Mouse (Mus musculus): Measurements from ENCODE around the gene Gm44596. TPM values are rescaled to one million over a fixed set of nuclear protein-coding genes. Genes with fewer than 3 reads are reported as not detected.
A peak's percentile ranks its signal among the peaks of the same experiment; 100 is the strongest.
"Not testable (repeated sequence)": the region's sequence is repeated elsewhere in the genome, so short reads cannot be mapped to it uniquely, and the experiment has no call there.

The Gm44596 gene
- total and polyA plus RNA-seq, 2 experiments from 2014 or later: not detected

DNA sequence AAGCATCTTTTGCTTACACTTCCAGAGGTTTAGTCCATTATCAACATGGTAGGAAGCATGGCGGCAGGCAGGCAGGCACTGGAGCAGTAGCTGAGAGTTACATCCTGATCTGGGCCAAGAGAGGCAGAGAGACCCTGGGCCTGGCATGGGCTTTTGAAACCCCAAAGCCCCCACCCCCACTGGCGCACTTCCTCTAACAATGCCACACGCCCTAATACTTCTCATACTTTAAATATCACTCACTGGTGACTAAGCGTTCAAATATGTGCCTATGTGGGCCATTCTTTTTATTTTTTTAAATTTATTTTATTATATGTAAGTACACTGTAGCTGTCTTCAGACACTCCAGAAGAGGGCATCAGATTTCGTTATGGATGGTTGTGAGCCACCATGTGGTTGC lies 8.8 kb upstream of the Gm44596 start:
- peaks cover 4% of the 10 kb centered on the region; the same call in 1 of the 2 replicates for H3K4me1 ChIP-seq (ENCODE audit: insufficient read depth, low read length)
- H3K27ac ChIP-seq (ENCODE audit: low read depth, low read length): no peak overlapping the region
- 0 out of 2 replicates have a peak, but pooled peaks cover 4% of the 10 kb centered on the region for H3K36me3 ChIP-seq (ENCODE audit: insufficient read depth, low read length)
- no peak for TF ChIP-seq CTCF (IDR thresholded peaks at IDR 0.05)
- H3K27me3 ChIP-seq (ENCODE audit: insufficient read depth, low read length): no peaks in the 10 kb centered on the region
- WGBS: 94% methylated on average over 5 of the region's 5 CpGs
- no peak overlapping the region for H3K9ac ChIP-seq (replicated peaks; ENCODE audit: low read length, poor library complexity, severe bottlenecking)
- H3K4me3 ChIP-seq (ENCODE audit: low read depth, low read length): no peak overlapping the region
- no peak overlapping the region for H3K4me2 ChIP-seq (ENCODE audit: low read depth, low read length, poor library complexity, severe bottlenecking)
- ATAC-seq (ENCODE audit: low FRiP score) (no peak), DNase-seq (ENCODE audit: low spot score) (no peak)
- H3K9me3 ChIP-seq (ENCODE audit: low read length): no peaks in the 10 kb centered on the region

DNA sequence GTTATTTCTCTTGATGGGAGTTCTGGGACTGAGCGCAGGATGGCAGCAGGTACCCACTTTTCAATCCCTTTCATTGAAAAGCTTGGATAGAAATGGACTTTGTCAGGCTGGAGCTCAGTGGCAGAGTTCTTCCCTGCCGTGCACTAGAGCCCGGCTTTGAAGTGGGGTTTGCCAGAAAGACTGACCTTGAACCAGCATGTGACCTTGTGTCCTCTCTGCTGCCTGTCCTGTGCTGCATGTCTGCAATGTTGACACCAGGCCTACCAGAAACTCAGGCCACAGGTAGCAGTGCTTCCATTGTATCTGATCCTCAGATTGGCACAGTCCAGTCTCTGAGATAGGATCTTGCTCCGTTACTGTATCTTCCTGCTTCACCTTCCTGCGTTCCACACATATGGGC lies 5.3 kb upstream of the Gm44596 start:
- Histone ChIP-seq H3K9ac (replicated peaks; ENCODE audit: low read length, poor library complexity, severe bottlenecking) (no peak overlapping the region), H3K9me3 (ENCODE audit: low read length) (no peaks in the 10 kb centered on the region), H3K4me1 (ENCODE audit: insufficient read depth, low read length) (no peaks in the 10 kb centered on the region; the same call in 1 of the 2 replicates), H3K36me3 (ENCODE audit: insufficient read depth, low read length) (0 out of 2 replicates have a peak, but pooled peaks cover 4% of the 10 kb centered on the region), H3K27ac (ENCODE audit: low read depth, low read length) (no peak overlapping the region), H3K4me3 (ENCODE audit: low read depth, low read length) (no peak overlapping the region), H3K4me2 (ENCODE audit: low read depth, low read length, poor library complexity, severe bottlenecking) (no peak overlapping the region), H3K27me3 (ENCODE audit: insufficient read depth, low read length) (no peaks in the 10 kb centered on the region)
- ATAC-seq (ENCODE audit: low FRiP score) (no peak), DNase-seq (ENCODE audit: low spot score) (no peak)
- TF ChIP-seq CTCF (IDR thresholded peaks at IDR 0.05): no peak
- 94% methylated on average over 5 of the region's 5 CpGs for WGBS

DNA sequence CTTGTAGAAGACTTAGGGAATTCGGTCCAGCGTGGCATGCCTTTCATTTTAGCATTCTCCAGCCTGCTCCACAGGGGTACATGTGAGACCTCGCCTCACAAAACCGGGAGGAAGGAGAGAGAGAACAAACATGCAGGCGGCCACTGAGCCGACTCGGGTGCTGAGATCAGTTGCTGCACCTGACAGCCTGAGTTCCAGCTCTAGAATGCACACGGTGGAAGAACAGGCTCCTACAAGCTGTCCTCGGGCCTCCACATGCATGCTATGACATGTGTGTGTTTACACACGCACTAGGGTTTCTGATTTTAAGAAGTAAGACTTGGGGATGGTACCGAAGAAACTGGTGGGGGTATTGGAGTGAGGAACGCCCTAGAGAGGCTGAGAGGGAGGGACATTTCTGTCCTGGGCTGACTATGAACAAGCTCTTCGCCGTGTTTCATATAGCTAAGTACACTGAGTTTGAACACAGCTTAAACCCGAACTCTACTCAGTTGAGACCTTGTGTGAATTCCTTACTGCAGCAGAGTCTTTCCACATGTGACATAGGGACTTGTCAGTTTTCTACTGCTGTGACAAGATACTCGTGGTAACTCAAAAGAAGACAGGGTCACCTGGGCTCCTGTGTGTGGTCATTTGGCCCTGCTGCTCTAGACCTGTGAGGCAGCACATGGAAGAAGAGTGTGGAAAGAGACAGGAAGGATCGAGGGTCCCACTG lies 1.2 kb downstream of the Gm44596 start:
- no peak overlapping the region for H3K27ac ChIP-seq (ENCODE audit: low read depth, low read length)
- ATAC-seq (ENCODE audit: low FRiP score) (no peak), DNase-seq (ENCODE audit: low spot score) (no peak)
- no peaks in the 10 kb centered on the region for H3K9me3 ChIP-seq (ENCODE audit: low read length)
- WGBS: 89% methylated on average over 17 of the region's 17 CpGs
- no peak for TF ChIP-seq CTCF (IDR thresholded peaks at IDR 0.05)
- H3K36me3 ChIP-seq (ENCODE audit: insufficient read depth, low read length): no peaks in the 10 kb centered on the region
- no peaks in the 10 kb centered on the region for H3K27me3 ChIP-seq (ENCODE audit: insufficient read depth, low read length)
- no peak overlapping the region for H3K4me3 ChIP-seq (ENCODE audit: low read depth, low read length)
- H3K9ac ChIP-seq (replicated peaks; ENCODE audit: low read length, poor library complexity, severe bottlenecking): no peak overlapping the region
- no peaks in the 10 kb centered on the region; the same call in 1 of the 2 replicates for H3K4me1 ChIP-seq (ENCODE audit: insufficient read depth, low read length)
- H3K4me2 ChIP-seq (ENCODE audit: low read depth, low read length, poor library complexity, severe bottlenecking): no peak overlapping the region

DNA sequence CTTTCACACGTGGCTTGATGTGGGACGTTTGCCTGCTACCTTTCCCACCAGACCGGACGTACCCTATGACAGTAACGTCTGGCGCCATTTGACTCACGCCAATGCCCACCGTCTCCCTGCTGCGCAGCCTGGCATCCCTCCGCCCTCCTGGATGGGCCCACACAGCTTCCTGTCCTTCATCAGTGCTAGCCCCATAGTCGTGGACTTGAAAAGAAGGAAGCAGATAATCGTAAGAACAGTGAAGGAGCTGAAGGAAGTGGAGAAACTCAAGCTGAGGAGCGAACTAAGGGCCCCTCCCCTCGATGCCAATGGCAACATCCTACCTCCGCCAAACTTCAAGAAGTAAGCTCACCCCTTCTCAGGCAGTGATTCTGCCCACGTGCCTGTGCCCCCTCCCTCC lies 4.3 kb downstream of the Gm44596 start:
- H3K9me3 ChIP-seq (ENCODE audit: low read length): no peaks in the 10 kb centered on the region
- WGBS: 87% methylated on average over 16 of the region's 16 CpGs
- H3K4me1 ChIP-seq (ENCODE audit: insufficient read depth, low read length): no peaks in the 10 kb centered on the region; the same call in 1 of the 2 replicates
- no peak overlapping the region for H3K4me2 ChIP-seq (ENCODE audit: low read depth, low read length, poor library complexity, severe bottlenecking)
- H3K36me3 ChIP-seq (ENCODE audit: insufficient read depth, low read length): no peaks in the 10 kb centered on the region
- H3K27ac ChIP-seq (ENCODE audit: low read depth, low read length): no peak overlapping the region
- H3K4me3 ChIP-seq (ENCODE audit: low read depth, low read length): no peak overlapping the region
- no peak for TF ChIP-seq CTCF (IDR thresholded peaks at IDR 0.05)
- no peak for ATAC-seq (ENCODE audit: low FRiP score)
- no peak overlapping the region for H3K9ac ChIP-seq (replicated peaks; ENCODE audit: low read length, poor library complexity, severe bottlenecking)
- H3K27me3 ChIP-seq (ENCODE audit: insufficient read depth, low read length): no peaks in the 10 kb centered on the region
- DNase-seq (ENCODE audit: low spot score): no peak

DNA sequence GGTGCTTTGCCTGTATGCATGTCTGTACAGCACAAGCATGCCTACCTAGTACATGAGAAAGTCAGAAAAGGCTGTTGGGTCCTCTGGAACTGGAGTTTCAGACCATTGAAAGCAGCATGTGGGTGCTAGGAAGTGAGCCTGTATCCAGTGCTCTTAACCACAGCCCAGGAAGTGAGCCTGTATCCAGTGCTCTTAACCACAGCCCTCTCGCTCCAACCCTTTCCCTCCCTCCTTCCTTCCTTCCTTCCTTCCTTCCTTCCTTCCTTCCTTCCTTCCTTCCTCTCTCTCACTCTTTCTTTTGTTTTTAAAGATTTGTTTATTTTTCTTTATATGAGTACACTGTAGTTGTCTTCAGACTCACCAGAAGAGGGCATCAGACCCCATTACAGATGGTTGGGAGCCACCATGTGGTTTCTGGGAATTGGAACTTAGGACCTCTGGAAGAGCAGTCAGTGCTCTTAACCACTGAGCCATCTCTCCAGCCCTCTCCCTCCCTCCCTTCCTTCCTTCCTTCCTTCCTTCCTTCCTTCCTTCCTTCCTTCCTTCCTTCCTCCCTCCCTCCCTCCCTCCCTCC lies 5.4 kb downstream of the Gm44596 start:
- not testable (repeated sequence) for H3K4me1 ChIP-seq (ENCODE audit: insufficient read depth, low read length); ATAC-seq (ENCODE audit: low FRiP score); H3K9ac ChIP-seq (replicated peaks; ENCODE audit: low read length, poor library complexity, severe bottlenecking); H3K9me3 ChIP-seq (ENCODE audit: low read length); H3K27me3 ChIP-seq (ENCODE audit: insufficient read depth, low read length); DNase-seq (ENCODE audit: low spot score); H3K4me3 ChIP-seq (ENCODE audit: low read depth, low read length); H3K4me2 ChIP-seq (ENCODE audit: low read depth, low read length, poor library complexity, severe bottlenecking); H3K36me3 ChIP-seq (ENCODE audit: insufficient read depth, low read length); H3K27ac ChIP-seq (ENCODE audit: low read depth, low read length)
- WGBS: 79% methylated on average over 1 of the region's 1 CpGs
- TF ChIP-seq CTCF (IDR thresholded peaks at IDR 0.05): peak; percentile 45

DNA sequence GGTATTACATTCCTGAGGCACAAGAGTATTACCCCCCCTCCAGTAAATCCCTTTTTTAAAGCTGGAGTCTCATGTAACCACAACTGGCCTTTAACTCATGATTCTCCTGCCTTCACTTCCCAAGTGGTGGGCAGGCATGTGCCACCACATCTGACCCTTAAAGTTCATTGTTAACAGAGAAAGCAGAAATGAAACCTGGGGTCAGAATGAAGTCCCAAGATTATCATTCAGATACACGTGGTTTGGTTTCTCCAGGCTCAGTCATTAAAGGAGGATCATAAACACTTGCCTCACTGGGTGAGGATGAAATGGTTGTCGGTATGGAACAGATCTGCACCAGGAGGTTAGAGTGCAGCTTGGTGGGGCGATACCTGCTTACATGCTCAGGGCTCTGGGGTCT lies 6.0 kb downstream of the Gm44596 start:
- TF ChIP-seq CTCF (IDR thresholded peaks at IDR 0.05): no peak
- DNase-seq (ENCODE audit: low spot score) (no peak), ATAC-seq (ENCODE audit: low FRiP score) (no peak)
- Histone ChIP-seq H3K4me1 (ENCODE audit: insufficient read depth, low read length) (no peaks in the 10 kb centered on the region), H3K4me2 (ENCODE audit: low read depth, low read length, poor library complexity, severe bottlenecking) (no peak overlapping the region), H3K9me3 (ENCODE audit: low read length) (no peaks in the 10 kb centered on the region), H3K27me3 (ENCODE audit: insufficient read depth, low read length) (no peaks in the 10 kb centered on the region), H3K36me3 (ENCODE audit: insufficient read depth, low read length) (no peaks in the 10 kb centered on the region), H3K4me3 (ENCODE audit: low read depth, low read length) (no peak overlapping the region), H3K27ac (ENCODE audit: low read depth, low read length) (no peak overlapping the region), H3K9ac (replicated peaks; ENCODE audit: low read length, poor library complexity, severe bottlenecking) (no peak overlapping the region)
- WGBS: 73% methylated on average over 3 of the region's 3 CpGs

Measured in midbrain, postnatal 0 days (tissue).